Mouse (Mus musculus) heart, postnatal 14 days (tissue): Measurements from ENCODE around the gene Cldn6. TPM values are rescaled to one million over a fixed set of nuclear protein-coding genes. Genes with fewer than 3 reads are reported as not detected.

Experiments used
- DNase-seq, 2 experiments: peaks; one replicate each; pipeline ENCODE4 v3.0.0; 2021 to 2022
- intact Hi-C: fragments of 180-260 bp; cut with DNase I; formaldehyde crosslinking; loops from one replicate; pipeline ENCODE4 v1.15.1; 2025
- long read RNA-seq, 2 experiments: library from polyadenylated mRNA; stranded (forward); transcript quantifications; one replicate each; pipeline ENCODE4 v2.0.0; 2021
- total RNA-seq, 2 experiments: library from RNA; stranded (reverse); gene quantifications; 2 replicates each; pipeline ENCODE4 v1.2.3; 2021

Cldn6 gene
- total RNA-seq, result not detected
- long read RNA-seq, experiment 1, result 0 reads
- long read RNA-seq, experiment 2, result 0 reads

DNA sequence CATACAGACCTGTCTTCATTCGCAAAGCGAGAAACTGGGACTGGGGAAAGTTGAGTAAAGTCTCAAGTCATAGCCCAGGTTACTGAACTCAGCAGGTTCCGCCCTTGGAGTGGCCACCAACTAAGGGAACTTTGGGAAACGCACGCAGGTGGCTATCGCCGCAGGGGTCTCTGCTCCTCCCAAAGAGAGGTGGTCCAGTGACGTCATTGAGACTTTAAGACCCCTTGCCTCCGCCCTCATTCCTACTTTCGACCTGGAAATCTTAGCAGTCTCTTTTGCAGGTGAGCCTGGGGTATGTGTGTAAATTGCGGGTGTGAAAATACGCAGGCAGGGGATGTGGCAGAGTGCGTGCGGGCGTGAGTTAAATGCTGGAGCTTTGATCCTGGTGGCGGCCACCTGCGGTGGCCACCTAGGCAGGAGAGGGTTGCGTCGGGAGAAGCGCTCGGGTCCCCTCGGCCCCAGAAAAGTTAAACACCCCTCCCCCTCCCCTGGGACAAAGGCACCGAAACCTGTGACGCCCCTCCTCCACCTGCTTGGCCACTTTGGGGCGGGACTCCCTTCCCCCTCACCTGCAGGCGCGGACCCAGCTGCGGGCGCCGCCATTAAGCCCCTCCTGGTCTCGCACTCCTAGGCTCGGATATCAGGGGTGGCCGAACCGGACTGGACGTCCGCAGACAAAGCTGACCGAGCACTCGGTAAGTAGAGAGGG, at the start of gene Cldn6:
Gene Cldn6 (plus strand): TSS at position 123 of the 709 bp plus-strand sequence.
- no peak for DNase-seq
- intact Hi-C loops, result no loop called here

DNA sequence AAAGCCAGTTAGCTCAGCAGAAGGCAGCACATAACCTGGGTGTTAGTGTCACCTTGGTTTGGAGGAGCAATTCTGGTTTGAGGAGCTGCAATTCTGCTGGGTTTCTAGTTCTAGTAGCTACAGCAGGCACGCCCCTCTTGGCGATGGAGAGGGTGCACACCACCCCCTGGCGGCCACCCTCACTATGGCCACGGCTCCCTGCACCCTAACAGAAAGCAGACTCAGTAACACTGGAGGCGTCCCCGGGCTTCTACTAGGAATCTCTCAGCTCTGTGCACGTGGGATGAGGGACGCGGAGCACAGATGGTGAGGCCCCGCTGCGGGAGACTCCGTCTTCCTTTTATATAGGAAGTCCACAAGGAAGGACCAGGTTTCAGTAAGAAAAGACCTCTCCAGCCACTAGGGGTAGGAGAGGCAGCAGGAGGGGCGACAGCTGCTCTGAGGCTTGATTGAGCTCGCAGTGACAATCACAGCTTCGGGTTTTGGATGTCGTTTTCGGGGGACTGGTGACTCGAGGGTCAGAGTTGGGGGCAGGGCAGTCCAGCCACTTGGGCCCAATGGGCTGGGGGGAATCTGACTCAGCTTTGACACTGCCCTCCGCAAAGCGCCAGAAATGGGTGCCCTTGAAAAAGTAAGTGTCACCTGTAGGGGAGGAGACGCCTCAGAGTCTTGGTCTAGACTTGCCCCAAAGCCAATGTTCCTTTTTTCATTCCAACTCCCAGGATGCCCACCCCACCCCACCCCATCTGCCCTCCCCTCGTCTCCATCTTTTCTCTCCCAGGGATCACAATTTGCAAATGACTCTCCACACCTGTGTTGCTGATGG, 48.6 kb upstream of the Cldn6 start:
- DNase-seq, result peak; percentile 83 to 90
- intact Hi-C loops, result loop anchor here (2.0 kb wide), 1 partner anchor 60 kb away; no protein-coding TSS in a partner anchor

DNA sequence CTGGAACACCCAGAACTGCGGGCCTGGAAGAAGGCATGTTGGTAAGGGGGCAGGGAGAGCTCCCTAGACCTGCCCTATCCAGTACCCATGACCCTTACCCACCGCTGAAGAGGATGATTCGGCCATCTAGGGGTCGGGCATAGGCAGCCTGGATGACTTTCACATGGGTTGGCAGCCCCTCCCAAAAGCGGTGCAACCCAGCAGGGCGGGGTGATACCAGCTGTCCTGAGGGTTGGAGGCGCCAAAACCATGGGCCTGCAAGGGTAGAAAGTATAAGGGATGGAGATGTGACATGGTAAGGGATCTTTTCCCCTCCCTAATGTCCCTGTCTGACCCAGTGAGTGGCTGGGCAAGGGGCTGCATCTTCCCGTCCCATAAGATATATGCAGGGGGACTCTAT, 47.8 kb upstream of the Cldn6 start:
- intact Hi-C loops, result loop anchor here (2.0 kb wide), 1 partner anchor 60 kb away; no protein-coding TSS in a partner anchor
- no peak for DNase-seq

DNA sequence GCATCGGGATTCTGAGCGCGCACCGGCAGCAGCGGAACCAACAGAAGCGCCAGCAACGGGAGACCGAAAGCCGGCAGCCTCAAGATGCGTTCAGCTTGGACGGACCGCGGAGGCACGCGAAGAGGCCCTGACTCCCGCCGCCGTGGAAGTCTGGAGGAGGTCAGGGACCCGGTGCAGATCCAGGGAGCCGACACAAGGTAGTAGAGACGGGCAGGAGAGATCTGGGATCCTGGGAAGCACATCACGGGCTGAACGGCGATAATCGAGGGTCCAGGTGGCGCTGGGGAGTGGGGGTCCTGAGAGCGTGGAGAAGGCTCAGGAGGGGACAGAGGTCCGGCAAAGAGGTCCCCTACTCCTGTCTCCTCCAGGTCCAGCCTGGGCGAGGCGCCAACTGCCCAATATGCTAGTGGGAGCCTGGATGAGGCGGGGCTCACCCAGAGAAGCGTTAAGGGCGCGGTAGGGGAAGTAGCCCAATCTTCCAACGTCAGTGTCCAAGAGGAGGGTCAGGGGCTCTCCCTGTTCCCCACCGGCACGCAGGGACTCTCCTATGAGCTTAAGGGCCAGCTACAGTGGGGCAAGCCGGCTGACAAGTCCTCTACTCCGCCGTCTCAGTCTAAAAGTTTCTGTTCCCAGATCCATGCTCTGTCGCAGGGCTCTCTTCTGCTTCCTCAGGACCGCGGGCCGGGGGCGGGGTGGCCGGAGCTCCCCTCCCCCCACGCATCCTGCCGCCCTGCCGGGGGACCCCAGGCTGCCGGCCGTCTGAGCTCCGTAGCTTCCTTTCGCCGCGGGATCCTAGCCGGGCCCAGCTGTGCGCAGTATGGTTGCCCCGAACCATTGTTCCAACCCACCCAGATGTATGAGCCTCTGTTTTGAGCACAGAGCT, 34.2 kb upstream of the Cldn6 start, which contains the start of gene Mmp25:
Gene Mmp25 (minus strand): TSS at position 665 of the 883 bp plus-strand sequence.
- DNase-seq, result peak; percentile 21 to 32
- intact Hi-C loops, result no loop called here

DNA sequence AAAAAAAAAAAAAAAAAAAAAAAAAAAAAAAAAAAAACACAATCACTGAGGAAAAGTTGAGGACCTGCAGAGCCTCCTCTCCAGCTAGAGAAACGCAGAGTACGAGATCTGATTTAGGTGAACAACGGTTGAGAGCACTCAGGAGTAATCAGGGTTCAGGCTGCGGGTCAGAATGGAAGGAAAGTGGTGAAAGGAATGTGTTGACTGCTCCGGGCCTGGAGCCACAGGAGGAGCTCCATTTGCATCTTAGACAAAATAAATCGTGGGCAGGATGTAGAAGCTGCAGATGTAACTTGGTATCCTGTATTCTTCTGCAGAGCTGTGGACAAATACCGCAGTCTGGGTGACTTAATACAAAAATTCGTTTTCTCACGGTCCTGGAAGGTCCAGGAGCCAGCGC, 33.2 kb upstream of the Cldn6 start:
- intact Hi-C loops, result no loop called here
- no peak for DNase-seq

DNA sequence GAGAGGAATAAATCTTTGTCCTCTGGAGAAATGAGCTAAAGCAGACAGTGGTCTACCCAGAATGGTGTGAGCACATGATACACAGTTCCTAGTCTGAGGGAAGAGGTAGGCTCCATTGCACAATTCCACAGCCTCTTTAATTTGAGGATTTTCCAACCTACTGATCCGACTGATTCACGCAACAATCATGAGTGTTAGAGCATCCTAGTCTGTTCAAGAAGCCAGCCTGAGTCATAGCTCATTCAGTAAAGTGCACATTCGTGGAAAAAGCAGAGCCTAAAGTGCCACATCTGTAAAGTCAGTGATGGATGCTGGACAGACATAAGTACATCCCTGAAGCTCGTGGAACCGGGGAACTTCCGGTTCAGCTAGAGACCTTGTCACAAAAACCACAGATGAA, 27.7 kb upstream of the Cldn6 start:
- no peak for DNase-seq
- intact Hi-C loops, result no loop called here

DNA sequence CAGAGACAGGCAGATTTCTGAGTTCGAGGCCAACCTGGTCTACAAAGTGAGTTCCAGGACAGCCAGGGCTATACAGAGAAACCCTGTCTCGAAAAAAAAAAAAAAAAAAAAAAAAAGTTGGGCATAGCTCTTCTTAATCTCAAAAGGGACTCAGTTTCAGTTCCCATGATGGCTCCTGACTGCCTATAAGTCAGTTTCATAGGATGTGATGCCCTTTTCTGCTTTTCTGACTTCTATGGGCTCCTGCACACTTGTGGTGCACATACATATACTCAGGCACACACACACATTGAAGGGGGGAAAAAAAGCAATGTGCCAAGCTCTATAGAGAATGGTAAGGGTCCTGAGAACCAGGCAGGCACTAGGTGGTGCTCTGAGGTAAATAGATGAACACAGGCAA, 25.7 kb upstream of the Cldn6 start:
- DNase-seq, result no peak

DNA sequence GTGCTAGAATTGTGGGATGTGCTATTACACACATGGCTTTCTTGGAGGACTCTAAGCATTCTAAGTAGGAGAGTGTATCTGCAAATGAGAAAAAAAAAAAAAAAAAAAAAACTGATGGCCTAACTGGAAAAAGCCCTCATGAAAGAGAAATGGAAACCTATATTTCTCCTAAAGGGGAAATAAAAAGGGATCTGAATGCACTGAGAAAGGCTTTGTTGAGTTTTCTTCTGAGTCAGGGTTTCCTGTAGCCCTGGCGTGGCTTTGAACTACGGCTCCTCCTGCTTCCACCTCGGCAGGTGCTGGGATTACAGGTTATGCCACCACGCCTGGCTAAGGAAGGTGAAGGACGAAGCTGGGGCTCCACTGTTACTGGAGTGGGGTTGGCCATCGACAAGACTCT, 25.0 kb upstream of the Cldn6 start:
- DNase-seq, result no peak
- intact Hi-C loops, result no loop called here

More for the DNA sequence above, 25.7 kb upstream of the Cldn6 start:
- intact Hi-C loops, result no loop called here

DNA sequence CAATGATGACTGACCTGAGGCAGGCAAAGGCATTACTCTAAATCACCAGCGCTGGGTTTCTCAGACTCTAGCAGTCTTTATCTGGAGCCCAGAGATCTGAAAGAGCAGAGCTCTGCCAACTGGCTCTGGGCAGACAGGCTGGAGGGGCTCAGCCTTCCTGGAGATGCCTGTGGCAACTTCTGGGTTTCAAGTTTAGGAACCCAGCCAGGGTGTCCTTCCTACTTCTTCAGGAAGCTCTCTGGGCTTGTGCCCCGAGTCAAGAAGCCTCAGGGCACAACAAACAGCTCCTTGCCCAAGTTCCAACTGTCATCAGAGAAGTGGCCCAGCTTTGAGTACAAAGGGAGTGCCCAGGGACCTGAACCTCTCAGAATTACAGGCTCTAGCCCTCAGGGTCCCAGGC, 24.6 kb upstream of the Cldn6 start:
- intact Hi-C loops, result no loop called here
- DNase-seq, result no peak

DNA sequence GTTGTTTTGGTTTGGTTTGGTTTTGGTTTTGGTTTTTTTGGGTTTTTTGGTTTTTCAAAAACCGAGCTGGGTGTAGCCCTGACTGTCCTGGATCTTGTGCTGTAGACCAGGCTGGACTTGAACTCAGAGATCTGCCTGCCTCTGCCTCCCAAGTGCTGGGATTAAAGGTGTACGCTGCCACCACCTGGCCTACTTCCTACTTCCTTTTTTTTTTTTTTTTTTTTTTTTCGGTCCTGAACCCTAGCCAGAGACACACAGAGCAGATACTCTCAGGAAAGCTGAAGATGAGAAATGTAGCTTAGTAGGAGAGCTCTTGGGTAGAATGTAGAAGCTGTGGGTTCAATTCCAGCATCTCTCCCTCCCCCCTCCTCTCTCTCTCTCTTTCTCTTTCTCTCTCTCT, 20.6 kb upstream of the Cldn6 start:
- intact Hi-C loops, result no loop called here
- DNase-seq, result no peak

DNA sequence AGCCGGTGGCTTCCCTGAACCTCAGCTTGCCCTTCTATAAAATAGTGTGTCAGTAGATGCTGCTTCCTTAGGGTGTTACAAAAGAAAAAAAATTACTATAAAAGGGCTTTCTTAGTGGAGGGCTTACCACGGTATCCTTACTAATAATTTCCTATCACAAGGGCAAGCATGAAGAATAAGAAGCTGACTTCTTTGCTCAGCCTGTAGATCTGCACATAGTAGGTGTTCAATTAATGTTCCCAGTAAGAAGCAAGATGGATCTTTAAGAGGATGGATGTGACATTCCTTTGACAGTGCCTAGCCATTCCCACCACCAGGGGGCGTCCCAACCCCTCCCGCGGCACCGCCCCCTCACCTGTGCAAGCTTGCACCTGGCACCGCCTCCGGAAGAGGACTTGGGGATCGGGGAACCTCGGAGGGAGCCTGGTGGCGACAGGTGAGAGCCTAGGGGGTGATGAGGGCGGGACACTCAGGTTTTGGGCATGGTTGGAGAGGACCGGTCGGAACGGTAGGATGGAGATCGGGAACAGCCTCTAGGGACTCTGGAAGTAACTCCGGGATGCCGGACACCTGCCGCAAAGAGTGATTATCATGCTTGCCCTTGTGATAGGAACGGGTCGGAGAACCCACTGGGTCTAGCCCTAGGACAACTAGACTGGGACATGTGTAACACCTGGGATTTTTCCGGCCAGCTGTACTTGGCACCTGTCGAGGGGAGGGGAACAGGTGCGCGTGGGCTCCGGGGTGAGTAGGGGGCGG, 18.8 kb upstream of the Cldn6 start, which contains the start of gene Bicdl2:
Gene Bicdl2 (plus strand): TSS at position 390 of the 759 bp plus-strand sequence.
- DNase-seq, result peak; percentile 36 to 44
- intact Hi-C loops, result loop anchor here (2.0 kb wide), 1 partner anchor 47 kb away; no protein-coding TSS in a partner anchor

DNA sequence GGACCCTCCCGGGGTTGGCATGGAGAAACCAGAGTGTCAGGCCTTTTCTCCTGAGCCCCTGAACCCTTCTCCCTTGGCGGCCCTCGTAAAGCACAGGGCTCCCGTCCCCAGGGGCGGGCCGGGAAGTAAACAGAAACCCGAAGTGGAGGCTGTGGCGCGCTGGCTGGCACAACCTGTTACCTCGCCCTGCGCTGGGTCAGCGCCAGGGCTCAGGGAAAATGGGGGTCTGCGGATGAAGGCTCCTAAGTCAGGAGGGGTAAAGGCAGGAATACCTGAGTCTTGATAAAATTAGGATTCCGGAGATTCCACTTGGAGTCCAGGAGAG, 18.2 kb upstream of the Cldn6 start:
- intact Hi-C loops, result loop anchor here (2.0 kb wide), 1 partner anchor 46 kb away; no protein-coding TSS in a partner anchor
- DNase-seq, result no peak

DNA sequence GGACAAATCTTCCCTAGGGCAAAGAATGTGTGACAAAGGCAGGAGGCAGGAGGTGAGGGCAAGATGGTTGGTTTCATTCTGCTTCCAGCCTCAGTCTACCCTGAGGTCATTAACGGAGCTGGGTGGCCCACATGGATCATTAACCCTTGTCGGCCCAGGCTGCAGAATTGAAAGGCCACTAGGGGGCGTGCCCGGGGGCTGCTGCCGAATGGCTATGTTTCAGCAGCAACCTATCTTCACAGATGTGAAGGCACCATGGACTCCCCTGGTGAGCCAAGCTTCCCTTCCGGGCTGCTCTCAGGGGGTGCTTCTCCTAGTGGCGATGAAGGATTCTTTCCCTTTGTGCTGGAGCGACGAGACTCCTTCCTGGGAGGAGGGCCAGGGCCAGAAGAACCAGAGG, 17.5 kb upstream of the Cldn6 start:
- intact Hi-C loops, result loop anchor here (2.0 kb wide), 1 partner anchor 45 kb away; no protein-coding TSS in a partner anchor
- no peak for DNase-seq

DNA sequence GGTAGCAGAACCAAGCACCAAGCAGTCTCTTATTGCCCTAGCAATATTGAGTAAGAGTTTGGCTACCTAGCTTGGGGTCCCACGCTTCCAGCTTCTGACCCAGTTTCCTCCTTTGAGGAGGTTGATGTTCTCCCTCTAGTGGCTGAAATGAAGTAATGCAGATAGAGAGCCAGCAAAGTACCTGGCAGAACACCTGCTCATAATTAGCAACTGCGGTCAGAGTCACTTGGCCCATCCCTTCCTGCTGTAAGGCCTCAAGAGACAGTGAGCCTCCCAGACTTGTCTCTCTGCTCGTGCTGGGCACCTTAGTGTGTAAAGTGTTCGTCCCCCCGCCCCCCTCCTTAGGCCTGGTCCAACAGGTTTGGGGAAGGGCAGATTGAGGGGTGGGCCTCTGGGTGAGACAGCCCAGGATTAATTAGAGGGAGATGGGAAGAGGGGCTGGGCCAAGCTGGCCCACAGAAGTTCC, 14.5 kb upstream of the Cldn6 start:
- intact Hi-C loops, result no loop called here
- no peak for DNase-seq

DNA sequence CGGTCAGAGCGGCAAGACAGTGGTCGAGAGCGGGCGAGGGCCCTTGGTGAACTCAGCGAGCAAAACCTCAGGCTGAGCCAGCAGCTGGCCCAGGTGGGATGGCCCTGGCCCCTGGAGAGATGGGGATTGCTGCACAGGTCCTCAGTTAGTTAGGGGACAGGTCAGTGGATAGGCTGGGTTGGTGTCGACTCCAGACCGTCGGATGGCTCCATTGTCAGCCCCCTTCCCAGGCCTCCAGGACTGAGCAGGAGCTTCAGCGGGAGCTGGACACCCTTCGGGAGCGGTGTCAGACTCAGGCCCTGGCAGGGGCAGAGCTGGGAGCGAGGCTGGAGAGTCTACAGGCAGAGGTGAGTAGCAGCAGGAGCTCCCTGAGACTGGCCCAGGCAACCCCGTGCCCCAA, 13.5 kb upstream of the Cldn6 start:
- intact Hi-C loops, result no loop called here
- no peak for DNase-seq

DNA sequence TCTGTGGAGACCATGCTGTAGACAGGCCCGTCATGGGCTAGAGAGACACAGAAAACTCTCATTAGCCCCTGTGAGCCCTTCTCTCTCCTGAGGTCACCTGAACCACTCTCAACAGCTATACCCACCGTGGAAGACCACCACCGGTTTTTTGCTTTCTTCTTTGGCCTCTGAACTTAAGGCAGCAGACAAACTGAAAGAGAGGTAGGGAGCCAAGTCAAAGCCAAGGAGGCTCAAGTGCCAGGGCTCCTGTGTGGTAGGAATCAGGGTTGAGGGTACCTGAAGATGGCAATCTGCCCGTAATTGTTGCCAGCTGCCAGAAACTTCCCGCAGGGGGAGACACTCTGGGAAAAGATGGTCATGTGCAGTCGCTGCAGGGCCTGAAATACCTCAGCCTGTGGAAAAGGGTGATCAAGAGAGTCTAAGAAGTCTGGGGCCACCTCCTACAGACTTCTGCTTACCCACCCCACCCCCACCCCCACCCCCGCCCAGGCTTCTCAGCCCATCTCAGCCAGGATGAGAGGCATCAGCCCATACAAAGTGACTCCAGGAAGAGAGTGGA, 8.5 kb upstream of the Cldn6 start:
- DNase-seq, result no peak
- intact Hi-C loops, result no loop called here

DNA sequence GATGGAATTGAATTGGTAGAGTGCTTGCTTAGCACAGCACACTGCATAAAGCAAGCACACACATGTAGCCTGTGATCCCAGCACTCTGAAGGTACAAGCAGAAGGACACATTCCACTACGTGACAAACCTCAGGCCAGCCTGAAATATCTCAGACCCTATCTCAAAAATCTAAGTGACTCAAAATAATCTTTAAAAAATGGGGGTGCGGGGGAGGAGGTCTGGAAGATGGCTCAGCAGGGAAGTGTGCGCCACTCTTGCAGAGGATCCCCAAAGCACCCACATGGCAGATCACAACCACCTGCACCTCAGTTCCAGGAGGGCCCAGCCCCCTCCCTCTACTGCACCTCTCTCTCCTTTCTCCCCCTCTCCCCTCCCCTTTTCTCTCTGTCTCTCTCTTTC, 7.5 kb upstream of the Cldn6 start:
- intact Hi-C loops, result no loop called here
- no peak for DNase-seq

DNA sequence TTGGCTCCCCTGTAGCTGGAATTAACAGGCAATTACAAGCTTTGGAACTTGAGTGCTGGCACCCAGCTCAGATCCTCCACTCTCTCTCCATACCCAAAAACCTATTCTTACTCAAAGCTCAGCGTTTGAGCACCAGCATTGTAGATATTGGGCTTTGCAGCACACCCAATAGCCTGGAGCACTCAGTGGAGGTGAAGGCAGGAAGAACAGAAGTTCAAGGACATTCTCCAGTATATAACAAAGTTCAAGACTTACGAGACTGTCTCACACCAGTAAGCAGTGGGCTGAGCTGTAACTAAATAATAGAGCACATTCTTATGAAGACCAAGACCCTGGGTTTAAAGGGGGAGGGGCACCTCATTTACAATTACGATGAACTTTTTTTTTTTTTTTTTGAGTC, 6.3 kb upstream of the Cldn6 start:
- intact Hi-C loops, result no loop called here
- DNase-seq, result no peak

DNA sequence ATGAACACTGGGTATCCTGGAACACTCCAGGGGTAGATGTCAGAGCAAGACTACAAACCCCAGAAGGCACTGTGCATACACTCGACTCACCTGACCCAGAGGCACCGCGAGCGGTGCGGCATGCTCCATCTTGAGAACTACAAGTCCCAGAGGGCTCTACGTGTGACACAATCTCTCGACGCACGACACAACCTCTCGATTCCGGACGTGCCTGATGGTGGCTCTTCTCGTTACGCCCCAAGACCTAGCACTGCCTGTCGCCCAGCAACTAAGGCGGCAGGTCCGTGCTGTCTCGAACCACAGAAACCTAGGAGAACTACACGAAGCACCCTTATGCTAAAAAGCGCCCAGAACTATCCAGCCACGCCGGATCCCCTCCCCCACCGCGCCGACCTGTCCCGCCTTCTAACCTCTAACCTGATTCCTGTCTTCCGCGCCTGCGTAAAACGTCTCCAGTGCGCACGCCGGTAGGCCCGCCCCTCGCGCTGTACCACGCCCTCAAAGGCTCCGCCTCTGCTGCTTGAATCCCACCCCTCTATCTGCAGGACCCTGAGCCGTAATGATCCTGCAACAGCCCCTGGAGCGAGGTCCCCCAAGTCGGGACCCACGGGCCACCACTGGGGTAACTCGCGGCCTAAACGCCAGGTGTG, 5.5 kb upstream of the Cldn6 start, which contains the start of the genes Hcfc1r1 and Thoc6:
Gene Hcfc1r1 (plus strand): TSS at position 173 of the 650 bp plus-strand sequence.
Gene Thoc6 (minus strand): TSS at position 459 of the 650 bp plus-strand sequence.
- intact Hi-C loops, result no loop called here

More for the DNA sequence above, 5.5 kb upstream of the Cldn6 start, which contains the start of the genes Hcfc1r1 and Thoc6:
- DNase-seq, result peak; percentile 89 to 92
